Mouse (Mus musculus) testis, adult 10 weeks (tissue): ENCODE results near the gene Chd2. TPM values are rescaled to one million over a fixed set of nuclear protein-coding genes. Genes with fewer than 3 reads are reported as not detected.

Experiments
- polyA plus RNA-seq: library from polyadenylated mRNA; stranded (reverse); fragments of 350-450 nt; fragmentation: Illumina TruSeq; extraction: RNeasy Lipid Tissue Mini Kit (QIAGEN cat#74804); gene quantifications from one replicate; pipeline ENCODE4 v1.2.3, GENCODE M21; 2014; ENCODE audit warnings: low read depth, low replicate concordance

The Chd2 gene
- polyA plus RNA-seq: 13.5 TPM

GRCm38 (mm10) chr7:73541412-73542130, at the start of gene Chd2:
Chd2 (minus strand) TSS chr7:73541830.

Other genes with a start within 250 kb of the Chd2 start
- gene Rgma, start 166.3 kb downstream of the Chd2 start, polyA plus RNA-seq: 0.29 TPM
- gene Fam174b, start 198.5 kb upstream of the Chd2 start, polyA plus RNA-seq: 0.41 TPM